Comparison of ENCODE assay signal across 11 mouse cellular contexts in the genomic region with DNA sequence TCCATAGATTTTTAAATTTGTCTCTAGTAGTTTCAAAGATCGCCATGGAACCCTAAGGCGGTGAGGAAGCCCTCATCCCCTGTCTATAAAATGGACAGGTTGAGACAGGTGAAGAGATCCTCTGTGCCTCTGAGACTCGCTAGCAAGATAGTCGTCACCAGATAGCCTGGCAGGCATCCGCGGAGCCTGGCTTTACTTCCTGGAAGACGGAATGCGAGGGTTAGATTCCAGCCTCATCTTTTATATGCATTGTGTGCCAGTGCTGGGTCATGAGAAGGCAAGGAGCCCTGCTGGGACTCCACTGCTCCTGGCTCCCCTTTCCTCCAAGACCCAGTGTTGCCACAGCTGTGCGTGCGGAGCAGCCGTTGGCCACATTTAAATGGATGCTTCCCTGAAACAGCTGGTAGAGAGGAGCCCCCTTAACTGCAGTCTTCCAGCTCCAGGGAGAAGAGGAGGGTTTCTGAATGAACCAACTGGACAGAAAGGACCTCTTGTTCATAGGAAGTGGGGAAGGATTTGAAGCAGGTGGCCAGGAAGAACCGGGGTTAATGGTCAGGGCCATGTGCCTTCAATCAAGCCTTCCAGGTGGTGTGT. TPM values are rescaled to one million over a fixed set of nuclear protein-coding genes. Genes with fewer than 3 reads are reported as not detected.
DNase-seq lines count a peak whose midpoint lies in the region; ATAC-seq and TF ChIP-seq lines count a peak whose summit lies in the region.
"Had no signal": no experiment of that assay in that cellular context is flagged by ENCODE, and none has a peak within 500 bp of the region (broad histone marks: within the 10 kb centered on the region; RNA-seq: fewer than 3 reads in every experiment).

No protein-coding gene starts in this region.

- no peaks in the 10 kb centered on the region for H3K27me3 ChIP-seq in kidney, embryonic 14.5 days (ENCODE audit: control insufficient read depth, insufficient read depth, low read length)
- H3K27me3 ChIP-seq in kidney, embryonic 15.5 days, result no peaks in the 10 kb centered on the region
- H3K27me3 ChIP-seq: hindbrain, embryonic 13.5 days; liver, embryonic 12.5 days; Patski had no signal

- peak; percentile 73 for DNase-seq in gastrocnemius, adult 2 months
- no peak for DNase-seq in gastrocnemius, postnatal 10 days
- peak; percentile 56 for DNase-seq in forelimb bud, embryonic 11.5 days (ENCODE audit: low read depth, low spot score)
- peak; percentile 57 for DNase-seq in skeletal muscle tissue, adult 2 months (ENCODE audit: low read depth, low spot score)
- DNase-seq in right cerebral cortex, adult 2 months (ENCODE audit: low spot score in 2 of 2), result no peak

- no peak overlapping the region for H3K9ac ChIP-seq in kidney, embryonic 14.5 days (ENCODE audit: low read depth, low read length)
- no peak overlapping the region for H3K9ac ChIP-seq in kidney, embryonic 15.5 days
- H3K9ac ChIP-seq: hindbrain, embryonic 13.5 days; liver, embryonic 12.5 days had no signal

- intact Hi-C loops in gastrocnemius, adult 2 months (cut with DNase I), result loop anchor here (1.0 kb wide), 1 partner anchor 18 kb away; no protein-coding TSS in a partner anchor

- H3K4me3 ChIP-seq in gastrocnemius, adult 2 months, result peak overlapping the region; percentile 43
- no peak overlapping the region for H3K4me3 ChIP-seq in kidney, embryonic 14.5 days (ENCODE audit: low read length)
- no peak overlapping the region for H3K4me3 ChIP-seq in kidney, embryonic 15.5 days (replicated peaks)
- H3K4me3 ChIP-seq: hindbrain, embryonic 13.5 days; liver, embryonic 12.5 days had no signal

- 56% methylated on average over 12 of the region's 12 CpGs for WGBS in kidney, embryonic 14.5 days
- WGBS in kidney, embryonic 15.5 days, result 55% methylated on average over 12 of the region's 12 CpGs

- no peak for ATAC-seq in kidney, embryonic 14.5 days (ENCODE audit: low FRiP score, low TSS enrichment)
- ATAC-seq in kidney, embryonic 15.5 days (replicated peaks; ENCODE audit: low FRiP score), result no peak

- H3K4me2 ChIP-seq in kidney, embryonic 14.5 days (replicated peaks; ENCODE audit: low read depth, low read length), result no peak overlapping the region
- H3K4me2 ChIP-seq in kidney, embryonic 15.5 days, result no peak overlapping the region
- H3K4me2 ChIP-seq: hindbrain, embryonic 13.5 days; liver, embryonic 12.5 days; midbrain, embryonic 11.5 days had no signal

- peaks cover 24% of the 10 kb centered on the region; the same call in 1 of the 2 replicates for H3K4me1 ChIP-seq in kidney, embryonic 14.5 days (ENCODE audit: control insufficient read depth, insufficient read depth, low read length)
- peaks cover 27% of the 10 kb centered on the region for H3K4me1 ChIP-seq in kidney, embryonic 15.5 days
- H3K4me1 ChIP-seq: liver, embryonic 12.5 days had no signal

- H3K27ac ChIP-seq in gastrocnemius, adult 2 months, result peak overlapping the region; percentile 82
- 0 out of 2 replicates have a peak overlapping the region, but pooled peaks have one; percentile 17 for H3K27ac ChIP-seq in kidney, embryonic 14.5 days (ENCODE audit: low read depth, low read length)
- no peak overlapping the region for H3K27ac ChIP-seq in kidney, embryonic 15.5 days
- H3K27ac ChIP-seq: hindbrain, embryonic 13.5 days; liver, embryonic 12.5 days had no signal

- peaks cover 13% of the 10 kb centered on the region; the same call in 1 of the 2 replicates for H3K36me3 ChIP-seq in kidney, embryonic 14.5 days (ENCODE audit: control insufficient read depth, insufficient read depth, low read length)
- peaks cover 8% of the 10 kb centered on the region; the same call in 1 of the 2 replicates for H3K36me3 ChIP-seq in kidney, embryonic 15.5 days
- H3K36me3 ChIP-seq: hindbrain, embryonic 13.5 days; liver, embryonic 12.5 days had no signal

- no peaks in the 10 kb centered on the region for H3K9me3 ChIP-seq in kidney, embryonic 14.5 days (ENCODE audit: control insufficient read depth, low read length)
- H3K9me3 ChIP-seq in kidney, embryonic 15.5 days (replicated peaks), result no peaks in the 10 kb centered on the region
- H3K9me3 ChIP-seq: hindbrain, embryonic 13.5 days; liver, embryonic 12.5 days had no signal

- TF ChIP-seq CTCF in gastrocnemius, adult 2 months (IDR thresholded peaks at IDR 0.05), result no peak

RNA-seq across cellular contexts. Expression of gene Tgoln1, which starts 31.3 kb away (rescaled TPM):
- total RNA-seq in gastrocnemius, adult 2 months (2021), result 10 to 100 TPM; 23.2 to 29.0 TPM
- total RNA-seq in gastrocnemius, postnatal 10 days (2021), result 10 to 100 TPM; 22.8 to 25.2 TPM
- 22.5 and 39.6 TPM in 2 replicates for polyA plus RNA-seq in kidney, embryonic 14.5 days (2014; fragmentation: Nextera tagmentation; extraction: Ambion mirVana)
- polyA plus RNA-seq in kidney, embryonic 15.5 days (2015; fragmentation: Nextera tagmentation; extraction: Ambion mirVana), result 37.5 and 39.5 TPM in 2 replicates

RNA-seq across cellular contexts. Expression of gene Retsat, which starts 49.8 kb away (rescaled TPM):
- 10 to 100 TPM; 56.1 to 98.6 TPM for total RNA-seq in gastrocnemius, adult 2 months (2021)
- 10 to 100 TPM; 36.3 to 37.1 TPM for total RNA-seq in gastrocnemius, postnatal 10 days (2021)
- 14.7 and 20.1 TPM in 2 replicates for polyA plus RNA-seq in kidney, embryonic 14.5 days (2014; fragmentation: Nextera tagmentation; extraction: Ambion mirVana)
- polyA plus RNA-seq in kidney, embryonic 15.5 days (2015; fragmentation: Nextera tagmentation; extraction: Ambion mirVana), result 22.1 and 24.6 TPM in 2 replicates

RNA-seq across cellular contexts. Expression of gene Elmod3, which starts 49.9 kb away (rescaled TPM):
- 1 to 10 TPM; 7.7 to 9.8 TPM for total RNA-seq in gastrocnemius, adult 2 months (2021)
- total RNA-seq in gastrocnemius, postnatal 10 days (2021), result 1 to 10 TPM; 6.1 to 6.8 TPM
- 10.4 and 15.0 TPM in 2 replicates for polyA plus RNA-seq in kidney, embryonic 14.5 days (2014; fragmentation: Nextera tagmentation; extraction: Ambion mirVana)
- polyA plus RNA-seq in kidney, embryonic 15.5 days (2015; fragmentation: Nextera tagmentation; extraction: Ambion mirVana), result 14.6 and 16.8 TPM in 2 replicates

Comparison
In these comparisons a context has a peak if more than half of its experiments do, and no peak if none do; other contexts are left out.
1. DNase-seq: peak in gastrocnemius, adult 2 months (single experiment), forelimb bud, embryonic 11.5 days (single experiment) and skeletal muscle tissue, adult 2 months (single experiment); none in gastrocnemius, postnatal 10 days (single experiment) and right cerebral cortex, adult 2 months (0 of 2).